Mouse (Mus musculus) liver, embryonic 16.5 days (tissue): ENCODE measurements around the gene 1700018B08Rik. TPM values are rescaled to one million over a fixed set of nuclear protein-coding genes. Genes with fewer than 3 reads are reported as not detected.

Experiments
- ATAC-seq: fragments of 200-750 bp; cut with Nextera tagmentation; 2 replicates; pipeline ENCODE4 v1.8.0; 2017; ENCODE audit warnings: low read depth, mild to moderate bottlenecking, moderate number of reproducible peaks, moderate library complexity
- H3K27ac ChIP-seq: fragments of 300-500 bp; sonication (generic); 2 replicates; pipeline ENCODE4 v1.5.1; 2014; ENCODE audit warnings: mild to moderate bottlenecking, low read length
- H3K27me3 ChIP-seq: fragments of 300-500 bp; sonication (generic); 2 replicates; pipeline ENCODE4 v1.6.1; 2014; ENCODE audit warnings: low read depth, low read length, mixed read lengths; ENCODE audit not compliant: control insufficient read depth, insufficient read depth
- H3K36me3 ChIP-seq: fragments of 300-500 bp; sonication (generic); 2 replicates; pipeline ENCODE4 v1.6.1; 2014; ENCODE audit warnings: mild to moderate bottlenecking; ENCODE audit not compliant: control insufficient read depth, insufficient read depth
- H3K4me1 ChIP-seq: fragments of 300-500 bp; sonication (generic); 2 replicates; pipeline ENCODE4 v1.6.1; 2014; ENCODE audit warnings: low read depth, low read length, mixed read lengths; ENCODE audit not compliant: control insufficient read depth
- H3K4me2 ChIP-seq: fragments of 300-500 bp; sonication (generic); 2 replicates; pipeline ENCODE4 v1.6.1; 2014; ENCODE audit warnings: low read depth, low read length, mixed read lengths
- H3K4me3 ChIP-seq: fragments of 300-500 bp; sonication (generic); 2 replicates; pipeline ENCODE4 v1.5.1; 2014; ENCODE audit warnings: low read depth, mild to moderate bottlenecking, low read length
- H3K9ac ChIP-seq: fragments of 300-500 bp; sonication (generic); 2 replicates; pipeline ENCODE4 v1.6.1; 2014; ENCODE audit warnings: low read depth, low read length
- H3K9me3 ChIP-seq: fragments of 300-500 bp; sonication (generic); replicated peaks from 2 replicates; pipeline ENCODE4 v1.6.1; 2016; ENCODE audit warnings: low read length; ENCODE audit not compliant: control insufficient read depth
- WGBS: fragments of 180-500 bp; shearing (Covaris S2); extraction: QIAGEN DNeasy Blood & Tissue Kit; methylation state at CpG from one replicate; pipeline ENCODE4 v1.1.7; 2014; ENCODE audit not compliant: insufficient replicate concordance; 5-methylcytosine and 5-hydroxymethylcytosine counted together
- polyA plus RNA-seq: library from polyadenylated mRNA; unstranded; fragments of >200 nt; fragmentation: Nextera tagmentation; extraction: Ambion mirVana; gene quantifications from 2 replicates; pipeline ENCODE4 v1.2.1, GENCODE M21; 2015

The 1700018B08Rik gene
- polyA plus RNA-seq, 1 experiment from 2014 or later: not detected

- H3K27ac ChIP-seq: no peak overlapping the region
- no peaks in the 10 kb centered on the region for H3K9me3 ChIP-seq
- no peak for ATAC-seq
- 48% methylated on average over 23 of the region's 23 CpGs for WGBS
- H3K27me3 ChIP-seq: no peaks in the 10 kb centered on the region
- no peak overlapping the region for H3K4me2 ChIP-seq
- H3K9ac ChIP-seq: no peak overlapping the region
- no peaks in the 10 kb centered on the region for H3K4me1 ChIP-seq
- no peaks in the 10 kb centered on the region for H3K36me3 ChIP-seq
- H3K4me3 ChIP-seq: no peak overlapping the region
Measured at GRCm38 (mm10) chr8:121484072-121484782, 59.9 kb downstream of the 1700018B08Rik start.

Other genes with a start within 250 kb of the 1700018B08Rik start
- gene Fbxo31, start 34.5 kb upstream of the 1700018B08Rik start, polyA plus RNA-seq: 9.0 and 9.2 TPM in 2 replicates
- gene Map1lc3b, start 46.0 kb upstream of the 1700018B08Rik start, polyA plus RNA-seq: 149 and 152 TPM in 2 replicates
- gene Zcchc14, start 108.6 kb upstream of the 1700018B08Rik start, polyA plus RNA-seq: 1.3 and 1.6 TPM in 2 replicates
- 0.07 and 0.08 TPM in 2 replicates for gene Jph3, start 185.3 kb upstream of the 1700018B08Rik start, polyA plus RNA-seq